ENCODE assay signal across 15 mouse cellular contexts in the genomic region with DNA sequence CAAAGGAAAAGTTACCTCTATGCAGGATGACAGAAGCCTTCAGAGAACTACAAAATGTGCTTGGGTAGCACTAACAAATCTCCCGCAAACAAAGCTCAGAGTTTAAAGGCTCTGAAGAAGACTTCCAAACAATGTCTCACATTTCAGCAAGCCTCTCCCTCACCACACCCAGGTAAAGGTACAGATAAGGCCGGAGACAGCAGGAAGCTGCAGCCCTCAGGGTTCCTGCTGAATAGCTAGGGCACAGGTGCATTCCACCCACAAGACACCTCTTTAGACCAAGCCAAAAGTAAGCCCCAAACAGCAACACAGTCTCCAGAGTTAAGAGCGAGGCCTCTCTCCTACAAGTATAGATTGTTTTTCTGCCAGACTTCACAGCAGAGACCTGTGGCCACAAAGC. TPM values are rescaled to one million over a fixed set of nuclear protein-coding genes. Genes with fewer than 3 reads are reported as not detected.
DNase-seq lines count a peak whose midpoint lies in the region; ATAC-seq and TF ChIP-seq lines count a peak whose summit lies in the region.
"Had no signal": no experiment of that assay in that cellular context is flagged by ENCODE, and none has a peak within 500 bp of the region (broad histone marks: within the 10 kb centered on the region; RNA-seq: fewer than 3 reads in every experiment).

No protein-coding gene starts in this region.

- H3ac ChIP-seq in myocyte (ENCODE audit: control insufficient read depth, insufficient read length) = no peak overlapping the region

- peaks cover 70% of the 10 kb centered on the region for H3K79me2 ChIP-seq in myocyte (ENCODE audit: control insufficient read depth, insufficient read depth)

- peak overlapping the region; percentile 97 for H3K4me2 ChIP-seq in heart, embryonic 13.5 days
- peak overlapping the region; percentile 31 for H3K4me2 ChIP-seq in liver, embryonic 11.5 days
- H3K4me2 ChIP-seq in liver, postnatal 0 days (ENCODE audit: low read depth, low read length) = no peak overlapping the region
- peak overlapping the region; percentile 86 for H3K4me2 ChIP-seq in myocyte (ENCODE audit: low read depth)
- H3K4me2 ChIP-seq: embryonic facial prominence, embryonic 15.5 days; lung, embryonic 15.5 days had no signal

- WGBS in heart, embryonic 13.5 days = 57% methylated on average over 3 of the region's 3 CpGs
- WGBS in liver, embryonic 11.5 days = 59% methylated on average over 3 of the region's 3 CpGs
- WGBS in liver, postnatal 0 days (ENCODE audit: insufficient replicate concordance) = 57% methylated on average over 3 of the region's 3 CpGs

- H3K9me3 ChIP-seq in heart, embryonic 13.5 days = no peaks in the 10 kb centered on the region
- no peaks in the 10 kb centered on the region for H3K9me3 ChIP-seq in liver, embryonic 11.5 days (ENCODE audit: control insufficient read depth, low read length)
- no peaks in the 10 kb centered on the region for H3K9me3 ChIP-seq in liver, postnatal 0 days (ENCODE audit: low read length)
- H3K9me3 ChIP-seq: embryonic facial prominence, embryonic 15.5 days; forebrain, embryonic 13.5 days; lung, embryonic 15.5 days had no signal

- no peak for TF ChIP-seq EP300 in liver, postnatal 0 days (IDR thresholded peaks at IDR 0.05; ENCODE audit: low read depth)

- peaks cover 43% of the 10 kb centered on the region for H3K36me3 ChIP-seq in heart, embryonic 13.5 days
- H3K36me3 ChIP-seq in liver, embryonic 11.5 days (ENCODE audit: control insufficient read depth, insufficient read depth, low read length) = peaks cover 29% of the 10 kb centered on the region
- H3K36me3 ChIP-seq in liver, postnatal 0 days (replicated peaks; ENCODE audit: insufficient read depth, low read length) = peaks cover 39% of the 10 kb centered on the region
- peaks cover 37% of the 10 kb centered on the region for H3K36me3 ChIP-seq in myocyte (ENCODE audit: control insufficient read depth, insufficient read depth)

- TF ChIP-seq POLR2A in myocyte (IDR thresholded peaks at IDR 0.05; ENCODE audit: insufficient read length, low read depth) = no peak

- no peaks in the 10 kb centered on the region for H3K27me3 ChIP-seq in heart, embryonic 13.5 days (replicated peaks)
- no peaks in the 10 kb centered on the region for H3K27me3 ChIP-seq in liver, embryonic 11.5 days (replicated peaks; ENCODE audit: control insufficient read depth, insufficient read depth, low read length)
- no peaks in the 10 kb centered on the region for H3K27me3 ChIP-seq in liver, postnatal 0 days (ENCODE audit: insufficient read depth, low read length)
- H3K27me3 ChIP-seq in myocyte (ENCODE audit: control insufficient read depth, insufficient read depth, insufficient read length) = no peaks in the 10 kb centered on the region
- H3K27me3 ChIP-seq: embryonic facial prominence, embryonic 15.5 days; forebrain, embryonic 13.5 days; lung, embryonic 15.5 days had no signal

- DNase-seq in heart, adult 18-20 months = no peak
- DNase-seq in liver, embryonic 11.5 days (ENCODE audit: low spot score) = no peak
- DNase-seq in liver, postnatal 0 days = no peak
- peak; percentile 36 for DNase-seq in ZHBTc4 (ENCODE audit: low read depth, low spot score)
- no peak for DNase-seq in spleen, postnatal 14 days (ENCODE audit: low spot score in 2 of 2)
- DNase-seq in cerebellum, postnatal 25 days = no peak
- DNase-seq: adrenal gland, adult 2 months; cerebellum, adult 11-12 months; heart, adult 11 months; heart, postnatal 36 days had no signal

- ATAC-seq in heart, embryonic 13.5 days (ENCODE audit: extremely low read depth, insufficient number of reproducible peaks, low FRiP score, low TSS enrichment) = no peak
- no peak for ATAC-seq in liver, embryonic 11.5 days (replicated peaks; ENCODE audit: low FRiP score)
- no peak for ATAC-seq in liver, postnatal 0 days
- ATAC-seq: forebrain, embryonic 13.5 days had no signal

- H3K9ac ChIP-seq in heart, embryonic 13.5 days = 0 out of 2 replicates have a peak overlapping the region, but pooled peaks have one; percentile 16
- no peak overlapping the region for H3K9ac ChIP-seq in liver, embryonic 11.5 days (ENCODE audit: low read depth, low read length)
- no peak overlapping the region for H3K9ac ChIP-seq in liver, postnatal 0 days (replicated peaks)
- H3K9ac ChIP-seq: embryonic facial prominence, embryonic 15.5 days; lung, embryonic 15.5 days had no signal

- H3K4me1 ChIP-seq in heart, embryonic 13.5 days = peaks cover 32% of the 10 kb centered on the region
- peaks cover 24% of the 10 kb centered on the region for H3K4me1 ChIP-seq in liver, embryonic 11.5 days (replicated peaks; ENCODE audit: control insufficient read depth, insufficient read depth, low read length)
- peaks cover 36% of the 10 kb centered on the region for H3K4me1 ChIP-seq in liver, postnatal 0 days (ENCODE audit: insufficient read depth)

- TF ChIP-seq CTCF in liver, postnatal 0 days (IDR thresholded peaks at IDR 0.05; ENCODE audit: low read depth) = no peak

- H3K27ac ChIP-seq in heart, embryonic 13.5 days (replicated peaks) = no peak overlapping the region
- H3K27ac ChIP-seq in liver, embryonic 11.5 days (ENCODE audit: low read depth, low read length) = no peak overlapping the region
- H3K27ac ChIP-seq in liver, postnatal 0 days (ENCODE audit: low read depth) = no peak overlapping the region
- H3K27ac ChIP-seq: embryonic facial prominence, embryonic 15.5 days; forebrain, embryonic 13.5 days; lung, embryonic 15.5 days had no signal

- no peak overlapping the region for H3K4me3 ChIP-seq in heart, embryonic 13.5 days
- no peak overlapping the region; the same call in 1 of the 2 replicates for H3K4me3 ChIP-seq in liver, embryonic 11.5 days (ENCODE audit: low read depth, low read length)
- H3K4me3 ChIP-seq in liver, postnatal 0 days (ENCODE audit: low read depth, low read length) = no peak overlapping the region
- no peak overlapping the region for H3K4me3 ChIP-seq in myocyte
- H3K4me3 ChIP-seq: embryonic facial prominence, embryonic 15.5 days; lung, embryonic 15.5 days had no signal

TF ChIP-seq in myocyte, 11 proteins besides CTCF, POLR2A, EP300 and RAD21:
- TF ChIP-seq MYOD1 (IDR thresholded peaks at IDR 0.05; ENCODE audit: control insufficient read depth in 1 of 3, insufficient read length in 2 of 3, low read depth in 2 of 3) (no peak), MAX (IDR thresholded peaks at IDR 0.05; ENCODE audit: low read depth) (no peak)

RNA-seq across cellular contexts. Expression of gene Brd1, which starts 3.3 kb away (rescaled TPM):
- polyA plus RNA-seq in heart, embryonic 13.5 days (2015; fragmentation: Nextera tagmentation; extraction: Ambion mirVana) = 10.4 and 11.0 TPM in 2 replicates
- 10 to 100 TPM; 26.6 to 29.7 TPM for total RNA-seq in heart, adult 18-20 months (2021)
- 13.4 and 15.9 TPM in 2 replicates for polyA plus RNA-seq in liver, embryonic 11.5 days (2014; fragmentation: Nextera tagmentation; extraction: Ambion mirVana)
- polyA plus RNA-seq in liver, postnatal 0 days (2015; fragmentation: Nextera tagmentation; extraction: Ambion mirVana) = 5.2 and 5.6 TPM in 2 replicates
- 26.4 TPM for polyA plus RNA-seq in myocyte (2012; fragmentation: generic; extraction: Trizol)

RNA-seq across cellular contexts. Expression of gene Zbed4, which starts 20.7 kb away (rescaled TPM):
- 11.6 and 12.1 TPM in 2 replicates for polyA plus RNA-seq in heart, embryonic 13.5 days (2015; fragmentation: Nextera tagmentation; extraction: Ambion mirVana)
- 1 to 10 TPM; 8.6 to 8.7 TPM for total RNA-seq in heart, adult 18-20 months (2021)
- 26.4 and 31.9 TPM in 2 replicates for polyA plus RNA-seq in liver, embryonic 11.5 days (2014; fragmentation: Nextera tagmentation; extraction: Ambion mirVana)
- polyA plus RNA-seq in liver, postnatal 0 days (2015; fragmentation: Nextera tagmentation; extraction: Ambion mirVana) = 3.6 and 3.7 TPM in 2 replicates
- 9.5 TPM for polyA plus RNA-seq in myocyte (2012; fragmentation: generic; extraction: Trizol)
